Mouse (Mus musculus): ENCODE measurements around the gene Dgkb. TPM values are rescaled to one million over a fixed set of nuclear protein-coding genes. Genes with fewer than 3 reads are reported as not detected.

Gene Dgkb
- total RNA-seq (2014; rRNA removed) (12.3 and 20.2 TPM in 2 replicates), polyA plus RNA-seq (2015; fragmentation: Nextera tagmentation; extraction: Ambion mirVana) (12.8 and 13.6 TPM in 2 replicates)

DNA sequence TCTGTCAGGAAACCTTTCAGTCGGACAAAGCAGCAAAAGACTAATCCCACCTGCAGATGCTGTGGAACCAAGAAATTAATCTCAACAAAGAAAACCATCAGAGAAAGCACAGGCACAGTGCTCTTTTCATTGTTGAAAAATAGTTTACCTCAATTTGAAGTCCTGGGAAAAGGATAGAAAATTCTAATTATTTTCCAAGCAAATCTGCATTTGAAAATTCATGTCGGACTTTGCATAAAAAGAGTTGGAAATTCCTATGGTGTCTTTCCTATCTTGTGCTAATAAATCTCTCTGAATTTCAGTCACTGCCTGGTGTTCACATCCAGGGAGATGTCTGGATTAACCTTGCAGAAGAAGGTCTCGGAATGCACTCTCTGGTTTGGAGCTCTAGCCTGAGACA lies at the start of gene Dgkb:
Dgkb (plus strand) TSS at position 301 of the 400 bp plus-strand sequence.
- Histone ChIP-seq H3K27ac (ENCODE audit: low read depth, low read length) (no peak within 1 kb of the TSS), H3K4me3 (ENCODE audit: low read depth, low read length) (no peak within 1 kb of the TSS), H3K27me3 (ENCODE audit: insufficient read depth, low read length) (no peaks in the 10 kb centered on the region), H3K36me3 (ENCODE audit: insufficient read depth, low read length) (no peaks in the 10 kb centered on the region), H3K9ac (replicated peaks; ENCODE audit: low read length, poor library complexity, severe bottlenecking) (no peak within 1 kb of the TSS), H3K4me1 (ENCODE audit: insufficient read depth, low read length) (no peaks in the 10 kb centered on the region), H3K9me3 (ENCODE audit: low read length) (no peaks in the 10 kb centered on the region), H3K4me2 (ENCODE audit: low read depth, low read length, poor library complexity, severe bottlenecking) (no peak within 1 kb of the TSS)
- ATAC-seq (ENCODE audit: low FRiP score) (no peak), DNase-seq (ENCODE audit: low spot score) (no peak)
- 68% methylated on average over 3 of the region's 3 CpGs for WGBS
- TF ChIP-seq CTCF (IDR thresholded peaks at IDR 0.05): no peak

DNA sequence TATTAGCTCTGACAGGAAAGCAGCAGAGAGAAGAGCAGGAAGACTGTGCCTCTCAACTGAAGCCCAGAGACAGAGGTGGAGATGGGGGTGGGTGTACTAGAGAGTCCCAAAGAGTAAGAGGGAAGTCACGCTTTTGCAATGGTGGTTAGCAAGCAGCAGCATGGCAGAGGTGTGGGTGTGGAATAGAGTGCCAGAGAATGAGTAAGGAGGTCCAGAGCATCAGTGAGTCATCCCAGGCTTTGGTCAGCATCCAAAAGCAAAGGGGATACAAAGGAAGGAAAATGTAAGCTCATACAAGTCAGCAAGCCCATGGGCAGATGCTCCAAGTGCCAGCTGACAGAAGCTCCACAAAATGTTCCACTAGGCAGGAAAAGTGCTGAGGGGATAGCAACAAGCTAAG lies 47.7 kb upstream of the Dgkb start:
- no peak overlapping the region for H3K4me3 ChIP-seq (ENCODE audit: low read depth, low read length)
- no peak overlapping the region for H3K9ac ChIP-seq (replicated peaks; ENCODE audit: low read length, poor library complexity, severe bottlenecking)
- H3K27me3 ChIP-seq (ENCODE audit: insufficient read depth, low read length): no peaks in the 10 kb centered on the region
- no peak overlapping the region for H3K4me2 ChIP-seq (ENCODE audit: low read depth, low read length, poor library complexity, severe bottlenecking)
- DNase-seq (ENCODE audit: low spot score) (no peak), ATAC-seq (ENCODE audit: low FRiP score) (no peak)
- no peaks in the 10 kb centered on the region for H3K9me3 ChIP-seq (ENCODE audit: low read length)
- H3K4me1 ChIP-seq (ENCODE audit: insufficient read depth, low read length): no peaks in the 10 kb centered on the region
- no peaks in the 10 kb centered on the region for H3K36me3 ChIP-seq (ENCODE audit: insufficient read depth, low read length)
- H3K27ac ChIP-seq (ENCODE audit: low read depth, low read length): no peak overlapping the region
- WGBS: 88% methylated on average over 1 of the region's 1 CpGs
- no peak for TF ChIP-seq CTCF (IDR thresholded peaks at IDR 0.05)

DNA sequence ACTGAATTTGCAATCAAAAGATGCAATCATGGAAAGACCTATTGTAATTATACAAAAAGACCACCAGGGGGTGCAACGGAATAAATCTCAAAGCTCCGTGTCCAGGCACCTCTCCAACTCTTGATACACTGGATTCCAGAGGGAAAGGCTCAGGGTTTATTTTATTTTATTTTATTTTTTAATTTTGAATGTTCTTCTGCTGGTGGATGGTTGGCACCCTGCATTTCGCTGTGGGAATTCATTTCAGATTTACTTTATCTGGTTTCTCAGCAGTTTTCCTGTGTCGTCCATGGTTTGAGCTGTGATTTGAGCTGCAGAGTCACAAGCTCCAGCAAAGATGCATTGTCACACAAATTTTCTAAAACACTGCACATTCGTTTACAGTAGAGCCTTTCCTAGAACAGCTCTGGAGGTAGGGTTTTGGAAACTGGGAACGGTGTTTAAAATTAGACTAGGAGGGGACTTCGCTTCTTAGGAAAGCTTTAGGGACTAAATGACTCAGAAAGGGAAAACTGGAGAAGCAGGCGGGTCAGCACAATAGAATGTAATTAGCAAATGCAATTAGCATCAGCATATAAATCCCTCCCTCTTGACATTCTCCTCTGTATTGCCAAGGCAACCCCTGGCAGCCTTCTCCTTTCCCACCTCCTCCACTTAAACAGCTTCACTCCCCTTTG lies 43.7 kb upstream of the Dgkb start:
- H3K4me3 ChIP-seq (ENCODE audit: low read depth, low read length): peak overlapping the region; percentile 11
- TF ChIP-seq CTCF (IDR thresholded peaks at IDR 0.05): peak; percentile 70
- H3K27me3 ChIP-seq (ENCODE audit: insufficient read depth, low read length): no peaks in the 10 kb centered on the region
- no peaks in the 10 kb centered on the region for H3K9me3 ChIP-seq (ENCODE audit: low read length)
- no peak overlapping the region for H3K27ac ChIP-seq (ENCODE audit: low read depth, low read length)
- DNase-seq (ENCODE audit: low spot score) (peak; percentile 87), ATAC-seq (ENCODE audit: low FRiP score) (peak; percentile 73)
- no peaks in the 10 kb centered on the region for H3K36me3 ChIP-seq (ENCODE audit: insufficient read depth, low read length)
- no peaks in the 10 kb centered on the region for H3K4me1 ChIP-seq (ENCODE audit: insufficient read depth, low read length)
- no peak overlapping the region for H3K9ac ChIP-seq (replicated peaks; ENCODE audit: low read length, poor library complexity, severe bottlenecking)
- peak overlapping the region; percentile 40 for H3K4me2 ChIP-seq (ENCODE audit: low read depth, low read length, poor library complexity, severe bottlenecking)
- 9% methylated on average over 8 of the region's 8 CpGs for WGBS

DNA sequence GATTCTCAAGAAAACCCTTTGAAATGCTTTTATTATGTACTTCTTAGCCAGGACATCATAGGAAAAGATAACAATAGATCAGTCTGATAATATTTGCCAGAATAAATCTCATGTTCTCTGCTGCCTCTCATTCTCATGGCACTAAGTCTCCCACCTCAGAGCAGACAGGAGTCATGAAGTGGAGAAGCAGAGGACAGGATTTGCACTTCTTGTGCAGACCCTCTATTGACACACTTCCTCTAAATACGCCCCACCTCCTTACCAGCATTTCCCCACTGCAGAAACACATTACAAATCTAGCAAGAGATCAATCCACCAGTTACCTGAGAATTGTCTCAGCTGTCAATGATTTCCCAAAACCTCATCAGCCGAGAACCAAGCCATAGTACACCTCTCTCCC lies 42.9 kb upstream of the Dgkb start:
- no peak overlapping the region for H3K9ac ChIP-seq (replicated peaks; ENCODE audit: low read length, poor library complexity, severe bottlenecking)
- no peak overlapping the region for H3K27ac ChIP-seq (ENCODE audit: low read depth, low read length)
- 44% methylated on average over 2 of the region's 2 CpGs for WGBS
- no peak overlapping the region for H3K4me2 ChIP-seq (ENCODE audit: low read depth, low read length, poor library complexity, severe bottlenecking)
- DNase-seq (ENCODE audit: low spot score) (no peak), ATAC-seq (ENCODE audit: low FRiP score) (no peak)
- TF ChIP-seq CTCF (IDR thresholded peaks at IDR 0.05): no peak
- no peaks in the 10 kb centered on the region for H3K27me3 ChIP-seq (ENCODE audit: insufficient read depth, low read length)
- H3K4me3 ChIP-seq (ENCODE audit: low read depth, low read length): no peak overlapping the region
- no peaks in the 10 kb centered on the region for H3K9me3 ChIP-seq (ENCODE audit: low read length)
- H3K4me1 ChIP-seq (ENCODE audit: insufficient read depth, low read length): no peaks in the 10 kb centered on the region
- H3K36me3 ChIP-seq (ENCODE audit: insufficient read depth, low read length): no peaks in the 10 kb centered on the region

DNA sequence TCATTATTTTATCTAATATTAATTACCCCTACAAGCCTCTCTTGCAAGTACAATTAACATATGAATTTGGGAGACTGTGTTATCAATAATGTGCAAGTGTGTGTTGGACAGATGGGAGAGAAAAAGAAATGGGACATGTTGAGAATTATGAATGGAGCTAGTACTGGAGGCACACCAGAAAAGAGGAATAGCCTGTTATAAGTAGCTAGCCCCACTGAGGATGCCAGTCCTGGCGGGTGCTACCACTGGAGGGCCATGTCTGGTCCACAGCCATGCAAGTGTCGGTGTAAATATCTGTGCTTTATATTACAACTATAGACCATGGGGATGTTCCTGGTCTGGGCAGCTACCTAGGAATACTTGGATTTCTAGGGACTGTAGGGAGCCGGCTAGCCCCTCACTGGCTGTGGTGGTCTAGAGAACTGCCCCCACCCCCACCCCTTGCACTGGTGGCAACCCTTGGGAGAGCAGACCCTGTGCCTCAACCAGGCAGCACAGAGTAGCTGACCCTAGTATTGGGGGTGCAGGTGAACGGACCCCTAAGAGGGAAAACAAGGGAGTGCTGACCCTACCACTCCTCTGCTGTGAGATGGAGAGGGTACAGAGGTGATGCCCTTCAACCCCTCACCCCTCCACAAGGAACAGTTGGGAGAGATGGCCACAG lies 21.1 kb upstream of the Dgkb start:
- no peak overlapping the region for H3K9ac ChIP-seq (replicated peaks; ENCODE audit: low read length, poor library complexity, severe bottlenecking)
- TF ChIP-seq CTCF (IDR thresholded peaks at IDR 0.05): no peak
- no peak for DNase-seq (ENCODE audit: low spot score)
- H3K36me3 ChIP-seq (ENCODE audit: insufficient read depth, low read length): no peaks in the 10 kb centered on the region
- H3K27ac ChIP-seq (ENCODE audit: low read depth, low read length): no peak overlapping the region
- no peaks in the 10 kb centered on the region for H3K4me1 ChIP-seq (ENCODE audit: insufficient read depth, low read length)
- WGBS: 88% methylated on average over 4 of the region's 4 CpGs
- ATAC-seq (ENCODE audit: low FRiP score): peak; percentile 58; the same call in 1 of the 2 replicates
- no peaks in the 10 kb centered on the region for H3K9me3 ChIP-seq (ENCODE audit: low read length)
- no peak overlapping the region for H3K4me2 ChIP-seq (ENCODE audit: low read depth, low read length, poor library complexity, severe bottlenecking)
- no peaks in the 10 kb centered on the region for H3K27me3 ChIP-seq (ENCODE audit: insufficient read depth, low read length)
- no peak overlapping the region for H3K4me3 ChIP-seq (ENCODE audit: low read depth, low read length)

DNA sequence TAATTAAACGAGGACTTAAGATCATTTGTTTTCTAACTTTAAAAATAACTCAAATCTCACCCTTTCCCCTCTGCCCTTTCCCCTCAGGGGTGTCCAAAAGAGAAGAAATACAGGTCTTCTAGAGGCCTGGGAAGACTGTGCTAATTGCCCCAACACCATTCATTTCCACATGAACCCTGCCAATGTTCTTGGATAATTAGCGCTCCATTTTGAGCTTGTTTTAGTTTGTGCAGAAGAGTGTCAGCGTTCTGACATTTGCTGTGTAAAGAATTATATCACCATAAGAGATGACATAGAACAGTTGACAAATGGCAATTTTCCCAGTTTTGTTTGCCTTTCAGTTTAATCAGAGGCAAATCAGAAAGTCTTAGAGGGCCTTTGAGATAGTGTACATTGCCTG lies 3.4 kb upstream of the Dgkb start:
- Histone ChIP-seq H3K27ac (ENCODE audit: low read depth, low read length) (no peak overlapping the region), H3K27me3 (ENCODE audit: insufficient read depth, low read length) (no peaks in the 10 kb centered on the region), H3K4me3 (ENCODE audit: low read depth, low read length) (no peak overlapping the region), H3K9ac (replicated peaks; ENCODE audit: low read length, poor library complexity, severe bottlenecking) (no peak overlapping the region), H3K36me3 (ENCODE audit: insufficient read depth, low read length) (no peaks in the 10 kb centered on the region), H3K9me3 (ENCODE audit: low read length) (no peaks in the 10 kb centered on the region), H3K4me2 (ENCODE audit: low read depth, low read length, poor library complexity, severe bottlenecking) (no peak overlapping the region), H3K4me1 (ENCODE audit: insufficient read depth, low read length) (no peaks in the 10 kb centered on the region)
- DNase-seq (ENCODE audit: low spot score): no peak
- WGBS: 89% methylated on average over 3 of the region's 3 CpGs
- TF ChIP-seq CTCF (IDR thresholded peaks at IDR 0.05): no peak
- ATAC-seq (ENCODE audit: low FRiP score): no peak

All from midbrain, postnatal 0 days (tissue).